Mouse (Mus musculus): Measurements from ENCODE around the gene Wdr24. TPM values are rescaled to one million over a fixed set of nuclear protein-coding genes. Genes with fewer than 3 reads are reported as not detected.

The Wdr24 gene
- 15.2 and 17.3 TPM in 2 replicates for polyA plus RNA-seq (2014; fragmentation: Nextera tagmentation; extraction: Ambion mirVana)

GRCm38 (mm10) chr17:25823452-25823851 lies at the start of gene Wdr24:
Wdr24 (plus strand) TSS chr17:25823627.
- no peak for ATAC-seq (ENCODE audit: insufficient number of reproducible peaks, insufficient read depth, low FRiP score, low read depth)
- H3K4me3 ChIP-seq (ENCODE audit: control insufficient read depth in 1 of 2, insufficient read depth in 1 of 2, low read depth in 1 of 2, low read length in 2 of 2): peak within 1 kb of the TSS; percentile 60 to 61
- H3K9ac ChIP-seq (ENCODE audit: low read length): peak within 1 kb of the TSS; percentile 83
- H3K27me3 ChIP-seq (ENCODE audit: control insufficient read depth, insufficient read depth, low read length): peaks cover 42% of the 10 kb centered on the region
- H3K4me2 ChIP-seq (ENCODE audit: low read length): peak within 1 kb of the TSS; percentile 87
- under 1% methylated on average over 18 of the region's 18 CpGs for WGBS
- H3K27ac ChIP-seq (replicated peaks in 1 of 2; ENCODE audit: control insufficient read depth in 1 of 2, insufficient read depth in 1 of 2, low read depth in 2 of 2, low read length in 2 of 2): peak within 1 kb of the TSS in 1 of 2 experiments; percentile 53; a peak in 2 of 4 replicates
- H3K36me3 ChIP-seq (ENCODE audit: control insufficient read depth, insufficient read depth, low read length): peaks cover 26% of the 10 kb centered on the region
- no peaks in the 10 kb centered on the region for H3K9me3 ChIP-seq (ENCODE audit: control insufficient read depth, low read length)
- H3K4me1 ChIP-seq (ENCODE audit: control insufficient read depth in 2 of 2, insufficient read depth in 2 of 2, low read length in 2 of 2): peaks cover 13 to 16% of the 10 kb centered on the region in 2 experiments

GRCm38 (mm10) chr17:25775318-25776062 lies 47.9 kb upstream of the Wdr24 start:
- peaks cover 38% of the 10 kb centered on the region for H3K36me3 ChIP-seq (ENCODE audit: control insufficient read depth, insufficient read depth, low read length)
- H3K27ac ChIP-seq (replicated peaks in 1 of 2; ENCODE audit: control insufficient read depth in 1 of 2, insufficient read depth in 1 of 2, low read depth in 2 of 2, low read length in 2 of 2): no peak overlapping the region
- no peak overlapping the region for H3K9ac ChIP-seq (ENCODE audit: low read length)
- no peak overlapping the region for H3K4me2 ChIP-seq (ENCODE audit: low read length)
- ATAC-seq (ENCODE audit: insufficient number of reproducible peaks, insufficient read depth, low FRiP score, low read depth): no peak
- no peaks in the 10 kb centered on the region for H3K27me3 ChIP-seq (ENCODE audit: control insufficient read depth, insufficient read depth, low read length)
- H3K4me1 ChIP-seq (ENCODE audit: control insufficient read depth in 2 of 2, insufficient read depth in 2 of 2, low read length in 2 of 2): peaks cover 5 to 8% of the 10 kb centered on the region in 2 experiments
- no peak overlapping the region for H3K4me3 ChIP-seq (ENCODE audit: control insufficient read depth in 1 of 2, insufficient read depth in 1 of 2, low read depth in 1 of 2, low read length in 2 of 2)
- 82% methylated on average over 10 of the region's 10 CpGs for WGBS
- no peaks in the 10 kb centered on the region for H3K9me3 ChIP-seq (ENCODE audit: control insufficient read depth, low read length)

DNA sequence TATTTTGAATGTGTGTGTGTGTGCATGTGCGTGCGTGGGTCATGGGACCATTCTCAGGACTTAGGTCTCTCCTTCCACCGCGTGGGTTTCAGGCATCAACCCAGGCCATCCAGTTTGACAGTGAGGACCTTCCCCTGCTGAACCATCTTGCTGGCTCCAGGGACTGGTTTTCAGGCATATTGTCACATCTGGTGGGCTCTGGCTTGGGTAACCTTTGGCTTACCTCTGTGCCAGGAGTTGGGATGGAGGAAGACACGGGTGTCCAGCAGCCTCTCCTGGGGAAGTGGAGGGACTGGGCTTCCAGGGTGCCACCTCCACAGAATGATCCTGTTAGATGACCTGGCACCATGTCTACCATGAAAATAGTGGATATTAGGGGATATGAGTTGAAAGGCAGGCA lies 45.5 kb upstream of the Wdr24 start:
- peaks cover 5 to 10% of the 10 kb centered on the region in 2 experiments for H3K4me1 ChIP-seq (ENCODE audit: control insufficient read depth in 2 of 2, insufficient read depth in 2 of 2, low read length in 2 of 2)
- 94% methylated on average over 5 of the region's 5 CpGs for WGBS
- H3K27ac ChIP-seq (replicated peaks in 1 of 2; ENCODE audit: control insufficient read depth in 1 of 2, insufficient read depth in 1 of 2, low read depth in 2 of 2, low read length in 2 of 2): no peak overlapping the region
- no peak for ATAC-seq (ENCODE audit: insufficient number of reproducible peaks, insufficient read depth, low FRiP score, low read depth)
- no peaks in the 10 kb centered on the region for H3K9me3 ChIP-seq (ENCODE audit: control insufficient read depth, low read length)
- no peak overlapping the region for H3K4me3 ChIP-seq (ENCODE audit: control insufficient read depth in 1 of 2, insufficient read depth in 1 of 2, low read depth in 1 of 2, low read length in 2 of 2)
- H3K9ac ChIP-seq (ENCODE audit: low read length): no peak overlapping the region
- no peaks in the 10 kb centered on the region for H3K27me3 ChIP-seq (ENCODE audit: control insufficient read depth, insufficient read depth, low read length)
- peaks cover 63% of the 10 kb centered on the region for H3K36me3 ChIP-seq (ENCODE audit: control insufficient read depth, insufficient read depth, low read length)
- no peak overlapping the region for H3K4me2 ChIP-seq (ENCODE audit: low read length)

DNA sequence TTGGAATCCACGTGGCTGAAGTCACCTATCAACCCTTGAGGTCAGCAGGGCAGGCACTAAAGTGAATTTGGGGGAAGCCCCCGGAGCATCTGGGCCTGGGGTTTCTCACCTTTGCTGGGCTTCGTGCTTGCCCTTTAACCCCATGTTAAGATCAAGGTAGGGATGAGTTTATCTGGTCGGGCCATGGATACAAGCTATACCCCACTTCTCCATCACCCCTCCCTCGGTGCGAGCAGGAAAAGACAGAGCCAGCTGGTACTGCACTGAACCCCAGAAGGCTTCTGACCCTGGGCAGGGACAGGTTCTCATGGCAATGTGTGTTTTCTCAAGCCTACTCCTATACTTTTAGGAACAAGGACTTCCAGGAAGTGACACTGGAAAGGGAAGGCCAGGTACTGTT lies 42.1 kb upstream of the Wdr24 start:
- Histone ChIP-seq H3K36me3 (ENCODE audit: control insufficient read depth, insufficient read depth, low read length) (peaks cover 76% of the 10 kb centered on the region), H3K4me3 (ENCODE audit: control insufficient read depth in 1 of 2, insufficient read depth in 1 of 2, low read depth in 1 of 2, low read length in 2 of 2) (no peak overlapping the region), H3K4me2 (ENCODE audit: low read length) (no peak overlapping the region), H3K9me3 (ENCODE audit: control insufficient read depth, low read length) (no peaks in the 10 kb centered on the region), H3K4me1 (ENCODE audit: control insufficient read depth in 2 of 2, insufficient read depth in 2 of 2, low read length in 2 of 2) (peaks cover 9 to 22% of the 10 kb centered on the region in 2 experiments), H3K27ac (replicated peaks in 1 of 2; ENCODE audit: control insufficient read depth in 1 of 2, insufficient read depth in 1 of 2, low read depth in 2 of 2, low read length in 2 of 2) (no peak overlapping the region), H3K9ac (ENCODE audit: low read length) (no peak overlapping the region), H3K27me3 (ENCODE audit: control insufficient read depth, insufficient read depth, low read length) (no peaks in the 10 kb centered on the region)
- WGBS: 81% methylated on average over 6 of the region's 6 CpGs
- no peak for ATAC-seq (ENCODE audit: insufficient number of reproducible peaks, insufficient read depth, low FRiP score, low read depth)

- peaks cover 9 to 22% of the 10 kb centered on the region in 2 experiments for H3K4me1 ChIP-seq (ENCODE audit: control insufficient read depth in 2 of 2, insufficient read depth in 2 of 2, low read length in 2 of 2)
- peak overlapping the region; percentile 34 to 48; a peak in 1 of 4 replicates for H3K27ac ChIP-seq (replicated peaks in 1 of 2; ENCODE audit: control insufficient read depth in 1 of 2, insufficient read depth in 1 of 2, low read depth in 2 of 2, low read length in 2 of 2)
- no peak overlapping the region for H3K4me2 ChIP-seq (ENCODE audit: low read length)
- ATAC-seq (ENCODE audit: insufficient number of reproducible peaks, insufficient read depth, low FRiP score, low read depth): no peak
- peaks cover 72% of the 10 kb centered on the region for H3K36me3 ChIP-seq (ENCODE audit: control insufficient read depth, insufficient read depth, low read length)
- WGBS: 59% methylated on average over 7 of the region's 7 CpGs
- H3K4me3 ChIP-seq (ENCODE audit: control insufficient read depth in 1 of 2, insufficient read depth in 1 of 2, low read depth in 1 of 2, low read length in 2 of 2): no peak overlapping the region
- peak overlapping the region; percentile 3 for H3K9ac ChIP-seq (ENCODE audit: low read length)
- no peaks in the 10 kb centered on the region for H3K27me3 ChIP-seq (ENCODE audit: control insufficient read depth, insufficient read depth, low read length)
- no peaks in the 10 kb centered on the region for H3K9me3 ChIP-seq (ENCODE audit: control insufficient read depth, low read length)
Measured at GRCm38 (mm10) chr17:25783086-25783485, 40.3 kb upstream of the Wdr24 start.

- Histone ChIP-seq H3K4me1 (ENCODE audit: control insufficient read depth in 2 of 2, insufficient read depth in 2 of 2, low read length in 2 of 2) (peaks cover 9 to 22% of the 10 kb centered on the region in 2 experiments), H3K9ac (ENCODE audit: low read length) (peak overlapping the region; percentile 83), H3K9me3 (ENCODE audit: control insufficient read depth, low read length) (no peaks in the 10 kb centered on the region), H3K27ac (replicated peaks in 1 of 2; ENCODE audit: control insufficient read depth in 1 of 2, insufficient read depth in 1 of 2, low read depth in 2 of 2, low read length in 2 of 2) (no peak overlapping the region), H3K4me2 (ENCODE audit: low read length) (peak overlapping the region; percentile 86), H3K27me3 (ENCODE audit: control insufficient read depth, insufficient read depth, low read length) (no peaks in the 10 kb centered on the region), H3K4me3 (ENCODE audit: control insufficient read depth in 1 of 2, insufficient read depth in 1 of 2, low read depth in 1 of 2, low read length in 2 of 2) (peak overlapping the region; percentile 60 to 92), H3K36me3 (ENCODE audit: control insufficient read depth, insufficient read depth, low read length) (peaks cover 69% of the 10 kb centered on the region)
- no peak for ATAC-seq (ENCODE audit: insufficient number of reproducible peaks, insufficient read depth, low FRiP score, low read depth)
- WGBS: 81% methylated on average over 15 of the region's 15 CpGs
Measured at GRCm38 (mm10) chr17:25783861-25784574, 39.4 kb upstream of the Wdr24 start.

DNA sequence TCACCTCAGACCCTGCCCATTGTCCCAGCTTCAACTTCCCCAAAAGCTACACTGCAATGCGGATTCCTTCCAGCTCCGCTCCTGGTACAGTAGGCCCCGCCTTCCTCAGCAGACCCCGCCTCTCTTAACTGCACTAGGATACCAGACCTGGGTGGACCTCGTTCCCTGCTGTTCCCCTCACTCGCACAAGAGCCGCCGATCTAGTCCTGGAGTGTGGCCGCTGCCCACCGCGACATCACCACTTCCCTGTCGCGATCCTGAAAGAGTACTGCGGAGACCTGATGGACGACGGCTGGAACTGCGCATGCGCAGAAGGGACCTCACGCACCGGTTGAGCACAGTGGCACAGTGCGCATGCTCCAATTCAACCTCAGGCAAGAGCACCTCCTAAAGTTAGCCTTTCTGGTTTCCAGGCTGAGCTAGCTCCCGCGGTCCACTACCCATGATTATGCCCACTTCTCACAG lies 38.1 kb upstream of the Wdr24 start, which contains the start of gene Haghl:
Gene Haghl (minus strand): TSS at position 393 of the 465 bp plus-strand sequence.
- H3K27ac ChIP-seq (replicated peaks in 1 of 2; ENCODE audit: control insufficient read depth in 1 of 2, insufficient read depth in 1 of 2, low read depth in 2 of 2, low read length in 2 of 2): peak within 1 kb of the TSS; percentile 78 to 96
- peak; percentile 74 for ATAC-seq (ENCODE audit: insufficient number of reproducible peaks, insufficient read depth, low FRiP score, low read depth)
- peak within 1 kb of the TSS; percentile 86 for H3K4me2 ChIP-seq (ENCODE audit: low read length)
- WGBS: under 1% methylated on average over 23 of the region's 23 CpGs
- no peaks in the 10 kb centered on the region for H3K9me3 ChIP-seq (ENCODE audit: control insufficient read depth, low read length)
- peak within 1 kb of the TSS; percentile 60 to 92 for H3K4me3 ChIP-seq (ENCODE audit: control insufficient read depth in 1 of 2, insufficient read depth in 1 of 2, low read depth in 1 of 2, low read length in 2 of 2)
- H3K27me3 ChIP-seq (ENCODE audit: control insufficient read depth, insufficient read depth, low read length): no peaks in the 10 kb centered on the region
- H3K9ac ChIP-seq (ENCODE audit: low read length): peak within 1 kb of the TSS; percentile 83
- H3K4me1 ChIP-seq (ENCODE audit: control insufficient read depth in 2 of 2, insufficient read depth in 2 of 2, low read length in 2 of 2): peaks cover 9 to 22% of the 10 kb centered on the region in 2 experiments
- H3K36me3 ChIP-seq (ENCODE audit: control insufficient read depth, insufficient read depth, low read length): peaks cover 67% of the 10 kb centered on the region
